Mouse (Mus musculus): ENCODE results near the gene Lama2. TPM values are rescaled to one million over a fixed set of nuclear protein-coding genes. Genes with fewer than 3 reads are reported as not detected.

Gene Lama2
- polyA plus RNA-seq, 1 experiment from 2014 or later: 4.6 TPM

GRCm38 (mm10) chr10:27135768-27136167, 483.8 kb downstream of the Lama2 start:
- Histone ChIP-seq H3K9ac (replicated peaks) (no peak overlapping the region), H3K4me2 (replicated peaks) (no peak overlapping the region), H3K9me3 (no peaks in the 10 kb centered on the region), H3K4me1 (replicated peaks) (no peaks in the 10 kb centered on the region), H3K36me3 (no peaks in the 10 kb centered on the region), H3K4me3 (replicated peaks) (no peak overlapping the region), H3K27ac (no peak overlapping the region), H3K27me3 (no peaks in the 10 kb centered on the region)
- 96% methylated on average over 1 of the region's 1 CpGs for WGBS
- no peak for ATAC-seq

GRCm38 (mm10) chr10:27133135-27133534, 486.4 kb downstream of the Lama2 start:
- 11% methylated on average over 1 of the region's 1 CpGs for WGBS
- H3K4me3 ChIP-seq (replicated peaks): no peak overlapping the region
- H3K36me3 ChIP-seq: no peaks in the 10 kb centered on the region
- H3K4me1 ChIP-seq (replicated peaks): no peaks in the 10 kb centered on the region
- H3K9ac ChIP-seq (replicated peaks): no peak overlapping the region
- no peak overlapping the region for H3K4me2 ChIP-seq (replicated peaks)
- no peak overlapping the region for H3K27ac ChIP-seq
- no peaks in the 10 kb centered on the region for H3K9me3 ChIP-seq
- H3K27me3 ChIP-seq: no peaks in the 10 kb centered on the region
- ATAC-seq: peak; percentile 80

DNA sequence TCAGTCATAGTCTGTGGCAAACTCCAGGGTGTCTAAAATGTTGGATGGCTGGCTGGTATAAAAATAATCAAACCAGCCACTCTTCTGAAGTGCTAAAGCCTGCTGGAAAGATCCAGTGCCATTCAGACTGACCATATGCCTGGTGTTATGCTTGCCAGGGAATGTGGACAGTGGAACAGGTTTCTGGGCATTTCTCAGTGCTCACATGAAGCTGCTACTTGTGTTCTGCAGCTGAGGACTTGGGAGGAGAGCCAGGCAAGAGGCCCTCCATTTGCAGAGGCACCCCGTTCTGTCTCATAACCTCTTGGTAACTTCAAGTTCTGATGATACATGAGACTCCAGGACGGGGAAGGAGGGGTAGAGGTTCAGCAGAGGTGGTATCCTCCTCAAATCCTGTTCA, 492.1 kb downstream of the Lama2 start:
- Histone ChIP-seq H3K36me3 (no peaks in the 10 kb centered on the region), H3K27me3 (no peaks in the 10 kb centered on the region), H3K4me2 (replicated peaks) (no peak overlapping the region), H3K4me1 (replicated peaks) (no peaks in the 10 kb centered on the region), H3K27ac (no peak overlapping the region), H3K9ac (replicated peaks) (no peak overlapping the region), H3K4me3 (replicated peaks) (no peak overlapping the region), H3K9me3 (no peaks in the 10 kb centered on the region)
- ATAC-seq: no peak
- 76% methylated on average over 2 of the region's 2 CpGs for WGBS

- Histone ChIP-seq H3K27me3 (no peaks in the 10 kb centered on the region), H3K4me2 (replicated peaks) (no peak overlapping the region), H3K4me3 (replicated peaks) (no peak overlapping the region), H3K9me3 (no peaks in the 10 kb centered on the region), H3K36me3 (no peaks in the 10 kb centered on the region), H3K4me1 (replicated peaks) (no peaks in the 10 kb centered on the region), H3K9ac (replicated peaks) (no peak overlapping the region), H3K27ac (no peak overlapping the region)
- ATAC-seq: no peak
- 83% methylated on average over 5 of the region's 5 CpGs for WGBS
Measured at GRCm38 (mm10) chr10:27123763-27124162, 495.8 kb downstream of the Lama2 start.

- ATAC-seq: no peak
- no peaks in the 10 kb centered on the region for H3K9me3 ChIP-seq
- no peak overlapping the region for H3K27ac ChIP-seq
- no peak overlapping the region for H3K4me2 ChIP-seq (replicated peaks)
- H3K4me1 ChIP-seq (replicated peaks): no peaks in the 10 kb centered on the region
- no peaks in the 10 kb centered on the region for H3K36me3 ChIP-seq
- WGBS: 95% methylated on average over 3 of the region's 3 CpGs
- no peak overlapping the region for H3K9ac ChIP-seq (replicated peaks)
- H3K27me3 ChIP-seq: no peaks in the 10 kb centered on the region
- H3K4me3 ChIP-seq (replicated peaks): no peak overlapping the region
Measured at GRCm38 (mm10) chr10:27117815-27118214, 501.7 kb downstream of the Lama2 start.

- no peak overlapping the region for H3K27ac ChIP-seq
- ATAC-seq: no peak
- no peak overlapping the region for H3K4me3 ChIP-seq (replicated peaks)
- H3K4me1 ChIP-seq (replicated peaks): no peaks in the 10 kb centered on the region
- no peaks in the 10 kb centered on the region for H3K9me3 ChIP-seq
- H3K36me3 ChIP-seq: no peaks in the 10 kb centered on the region
- no peaks in the 10 kb centered on the region for H3K27me3 ChIP-seq
- no peak overlapping the region for H3K9ac ChIP-seq (replicated peaks)
- 90% methylated on average over 2 of the region's 2 CpGs for WGBS
- H3K4me2 ChIP-seq (replicated peaks): no peak overlapping the region
Measured at GRCm38 (mm10) chr10:27116938-27117647, 502.5 kb downstream of the Lama2 start.

GRCm38 (mm10) chr10:27114131-27114530, 505.4 kb downstream of the Lama2 start:
- Histone ChIP-seq H3K36me3 (no peaks in the 10 kb centered on the region), H3K4me2 (replicated peaks) (no peak overlapping the region), H3K4me3 (replicated peaks) (no peak overlapping the region), H3K27ac (no peak overlapping the region), H3K9me3 (no peaks in the 10 kb centered on the region), H3K4me1 (replicated peaks) (no peaks in the 10 kb centered on the region), H3K27me3 (no peaks in the 10 kb centered on the region), H3K9ac (replicated peaks) (no peak overlapping the region)
- no peak for ATAC-seq
- 94% methylated on average over 3 of the region's 3 CpGs for WGBS

GRCm38 (mm10) chr10:27103811-27104210, 515.7 kb downstream of the Lama2 start:
- Histone ChIP-seq H3K4me1 (replicated peaks) (no peaks in the 10 kb centered on the region), H3K36me3 (no peaks in the 10 kb centered on the region), H3K9me3 (no peaks in the 10 kb centered on the region), H3K9ac (replicated peaks) (no peak overlapping the region), H3K27me3 (no peaks in the 10 kb centered on the region), H3K27ac (no peak overlapping the region), H3K4me2 (replicated peaks) (no peak overlapping the region), H3K4me3 (replicated peaks) (no peak overlapping the region)
- ATAC-seq: no peak
- 83% methylated on average over 5 of the region's 5 CpGs for WGBS

DNA sequence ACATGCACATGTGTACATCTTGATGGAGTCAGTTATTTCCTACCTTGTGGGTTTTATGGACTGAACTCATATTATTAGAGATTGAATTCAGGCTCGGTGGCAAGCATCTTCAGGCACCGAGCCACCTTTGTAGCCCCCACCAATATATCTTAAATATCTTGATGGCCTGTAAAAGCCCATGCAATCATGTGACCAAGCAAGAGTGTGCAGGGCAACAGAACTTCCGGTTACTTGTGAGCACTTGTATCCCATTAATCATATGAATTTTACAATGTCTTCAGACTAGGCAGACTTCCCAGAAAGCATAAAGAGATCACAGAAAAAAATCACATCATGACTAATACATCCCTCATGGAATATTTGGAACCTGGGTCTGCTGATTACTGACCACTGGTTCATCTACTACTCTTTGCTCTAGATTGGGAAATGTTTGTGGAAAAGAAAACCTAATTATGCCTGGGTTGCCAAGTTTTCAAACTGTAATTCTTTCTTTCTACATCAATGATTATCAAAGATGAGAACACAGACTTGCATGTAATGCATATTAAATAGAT, 517.7 kb downstream of the Lama2 start:
- WGBS: 90% methylated on average over 3 of the region's 3 CpGs
- ATAC-seq: no peak
- no peaks in the 10 kb centered on the region for H3K9me3 ChIP-seq
- H3K9ac ChIP-seq (replicated peaks): no peak overlapping the region
- no peaks in the 10 kb centered on the region for H3K36me3 ChIP-seq
- no peak overlapping the region for H3K4me3 ChIP-seq (replicated peaks)
- no peaks in the 10 kb centered on the region for H3K4me1 ChIP-seq (replicated peaks)
- no peak overlapping the region for H3K27ac ChIP-seq
- H3K4me2 ChIP-seq (replicated peaks): no peak overlapping the region
- H3K27me3 ChIP-seq: no peaks in the 10 kb centered on the region

DNA sequence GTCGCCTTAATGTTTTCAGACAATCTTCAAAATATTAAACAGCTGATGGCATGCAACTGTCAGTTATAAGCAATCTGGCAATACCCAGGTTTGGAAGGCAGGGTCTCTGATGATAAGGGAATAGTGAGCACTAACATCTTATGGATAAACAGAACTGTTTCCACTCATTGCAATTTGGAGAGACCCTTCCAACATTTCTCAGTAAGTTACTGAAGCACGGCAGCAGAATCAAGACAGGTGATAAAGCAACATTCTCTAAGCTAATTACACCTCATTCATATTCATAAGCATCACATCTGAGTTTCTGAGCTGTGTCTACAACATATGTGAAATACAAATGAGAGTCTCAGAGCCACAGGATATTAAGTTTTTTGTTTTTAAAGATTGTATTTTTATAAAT, 542.4 kb downstream of the Lama2 start:
- H3K4me2 ChIP-seq (replicated peaks): no peak overlapping the region
- H3K27ac ChIP-seq: no peak overlapping the region
- no peaks in the 10 kb centered on the region for H3K9me3 ChIP-seq
- H3K4me3 ChIP-seq (replicated peaks): no peak overlapping the region
- no peaks in the 10 kb centered on the region for H3K27me3 ChIP-seq
- no peaks in the 10 kb centered on the region for H3K36me3 ChIP-seq
- no peak for ATAC-seq
- H3K4me1 ChIP-seq (replicated peaks): no peaks in the 10 kb centered on the region
- 79% methylated on average over 2 of the region's 2 CpGs for WGBS
- no peak overlapping the region for H3K9ac ChIP-seq (replicated peaks)

GRCm38 (mm10) chr10:27068794-27069435, 550.6 kb downstream of the Lama2 start:
- no peaks in the 10 kb centered on the region for H3K4me1 ChIP-seq (replicated peaks)
- H3K4me2 ChIP-seq (replicated peaks): no peak overlapping the region
- H3K27ac ChIP-seq: no peak overlapping the region
- WGBS: 89% methylated on average over 2 of the region's 2 CpGs
- H3K27me3 ChIP-seq: no peaks in the 10 kb centered on the region
- H3K36me3 ChIP-seq: no peaks in the 10 kb centered on the region
- ATAC-seq: no peak
- no peak overlapping the region for H3K9ac ChIP-seq (replicated peaks)
- no peaks in the 10 kb centered on the region for H3K9me3 ChIP-seq
- no peak overlapping the region for H3K4me3 ChIP-seq (replicated peaks)

DNA sequence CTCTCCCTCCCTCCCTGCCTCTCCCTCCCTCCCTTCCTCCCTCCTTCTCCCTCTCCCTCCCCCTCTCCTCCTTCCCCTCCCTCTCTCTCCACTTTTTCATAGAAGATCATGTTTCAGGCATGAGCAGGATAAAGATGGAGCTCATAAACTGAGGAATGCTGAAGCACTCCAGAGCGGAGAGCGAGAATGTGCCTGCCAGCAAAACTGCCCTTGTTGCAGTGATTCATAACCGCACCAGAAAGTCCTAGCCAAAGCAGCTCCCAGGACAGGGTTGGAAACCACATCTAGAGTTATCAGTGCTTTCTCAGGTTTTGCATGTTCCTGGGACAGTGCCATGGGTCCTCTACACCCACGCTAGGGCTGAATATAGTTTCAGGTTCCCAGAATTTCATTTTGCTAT, 555.9 kb downstream of the Lama2 start:
- Histone ChIP-seq H3K9ac (replicated peaks) (no peak overlapping the region), H3K27me3 (no peaks in the 10 kb centered on the region), H3K4me2 (replicated peaks) (no peak overlapping the region), H3K4me1 (replicated peaks) (no peaks in the 10 kb centered on the region), H3K27ac (no peak overlapping the region), H3K9me3 (no peaks in the 10 kb centered on the region), H3K4me3 (replicated peaks) (no peak overlapping the region), H3K36me3 (no peaks in the 10 kb centered on the region)
- ATAC-seq: no peak
- WGBS: 82% methylated on average over 4 of the region's 4 CpGs

Measured in midbrain, embryonic 13.5 days (tissue).